ENCODE assay signal across 26 mouse cellular contexts in the genomic region with DNA sequence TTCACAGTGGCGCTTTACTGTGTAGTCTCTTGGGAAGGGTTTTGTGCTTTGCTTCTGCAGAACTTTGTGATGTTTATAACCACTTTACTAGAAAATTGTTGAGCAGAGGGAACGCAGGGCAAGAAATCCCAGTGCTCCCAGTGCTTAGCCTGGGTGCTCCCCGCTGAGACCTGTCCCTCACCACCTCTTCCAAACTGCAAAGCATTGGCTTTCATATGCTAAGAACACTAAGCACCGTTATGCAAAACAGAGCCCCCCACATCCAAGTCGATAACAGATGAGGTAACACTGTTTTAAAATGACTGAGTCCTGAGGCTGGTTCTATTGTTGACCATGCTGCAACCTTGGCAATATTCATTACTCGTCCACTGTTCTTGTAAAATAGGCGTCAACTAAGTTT. TPM values are rescaled to one million over a fixed set of nuclear protein-coding genes. Genes with fewer than 3 reads are reported as not detected.
DNase-seq lines count a peak whose midpoint lies in the region; ATAC-seq and TF ChIP-seq lines count a peak whose summit lies in the region.
"Had no signal": no experiment of that assay in that cellular context is flagged by ENCODE, and none has a peak within 500 bp of the region (broad histone marks: within the 10 kb centered on the region; RNA-seq: fewer than 3 reads in every experiment).

No protein-coding gene starts in this region.

- H3K9ac ChIP-seq in ES-Bruce4 (ENCODE audit: low read depth, poor library complexity, severe bottlenecking) = no peak overlapping the region
- H3K9ac ChIP-seq in liver, embryonic 12.5 days = no peak overlapping the region

- TF ChIP-seq POLR2A in ES-Bruce4 (IDR thresholded peaks at IDR 0.05; ENCODE audit: insufficient read depth, low read length) = no peak

- H3K9me3 ChIP-seq in ES-Bruce4 (replicated peaks; ENCODE audit: control insufficient read depth, insufficient read depth, low read length, poor library complexity, severe bottlenecking) = no peaks in the 10 kb centered on the region
- no peaks in the 10 kb centered on the region for H3K9me3 ChIP-seq in liver, embryonic 12.5 days (replicated peaks)
- H3K9me3 ChIP-seq: G1E had no signal

- DNase-seq in ES-CJ7 (ENCODE audit: low read depth, low spot score) (peak; percentile 70), R1 (ENCODE audit: low read depth, low spot score) (peak; percentile 65), ZHBTc4 (ENCODE audit: low read depth, low spot score) (peak; percentile 12)
- no peak for DNase-seq in yolk sac, embryonic 10.5 days (ENCODE audit: low spot score)
- no peak for DNase-seq in gastrocnemius, postnatal 25 days
- DNase-seq in adrenal gland, postnatal 10 days = no peak
- DNase-seq: adrenal gland, adult 2 months; adrenal gland, adult 8-10 months; adrenal gland, postnatal 14 days; adrenal gland, postnatal 25 days; adrenal gland, postnatal 36 days; B cell, adult 2 months; cerebellum, adult 11 months; cerebellum, adult 11-12 months; cerebellum, adult 18-20 months; cerebellum, adult 2 months; cerebellum, adult 8-10 months; cerebellum, adult 9-10 months; cerebellum, adult 9-11 months had no signal

- H3K27me3 ChIP-seq in ES-Bruce4 (ENCODE audit: control insufficient read depth, insufficient read depth, low read length, poor library complexity, severe bottlenecking) = no peaks in the 10 kb centered on the region
- no peaks in the 10 kb centered on the region for H3K27me3 ChIP-seq in liver, embryonic 12.5 days (replicated peaks)
- H3K27me3 ChIP-seq: CH12.LX, Patski had no signal

- no peak overlapping the region for H3K4me2 ChIP-seq in liver, embryonic 12.5 days

- no peak for ATAC-seq in liver, embryonic 12.5 days
- ATAC-seq: activated CD4-positive, CD25-positive, alpha-beta regulatory T cell, adult 4 months; CD4-positive, CD25-positive, alpha-beta regulatory T cell, adult 4 months; Patski had no signal

- peak; percentile 90 for TF ChIP-seq EP300 in ES-Bruce4 (IDR thresholded peaks at IDR 0.05; ENCODE audit: insufficient read depth, low read depth, low read length)

- no peak overlapping the region for H3K27ac ChIP-seq in ES-Bruce4 (ENCODE audit: insufficient read depth, low read length)
- no peak overlapping the region for H3K27ac ChIP-seq in liver, embryonic 12.5 days

- H3K4me1 ChIP-seq in ES-Bruce4 (ENCODE audit: control insufficient read depth, insufficient read depth, low read length) = peaks cover 13% of the 10 kb centered on the region
- peaks cover 24% of the 10 kb centered on the region for H3K4me1 ChIP-seq in liver, embryonic 12.5 days

- H3K36me3 ChIP-seq in ES-Bruce4 (ENCODE audit: control insufficient read depth, insufficient read depth, low read length, poor library complexity, severe bottlenecking) = no peaks in the 10 kb centered on the region
- H3K36me3 ChIP-seq in liver, embryonic 12.5 days = no peaks in the 10 kb centered on the region

- H3K4me3 ChIP-seq in ES-Bruce4 (ENCODE audit: low read depth, low read length) = no peak overlapping the region
- H3K4me3 ChIP-seq in liver, embryonic 12.5 days = no peak overlapping the region

- WGBS in liver, embryonic 12.5 days (ENCODE audit: insufficient replicate concordance) = 69% methylated on average over 7 of the region's 7 CpGs

- TF ChIP-seq CTCF in ES-Bruce4 (IDR thresholded peaks at IDR 0.05; ENCODE audit: low read depth, low read length) = no peak

RNA-seq across cellular contexts. Expression of a gene that starts 44.2 kb away (rescaled TPM):
- polyA plus RNA-seq in ES-Bruce4 (2011; ENCODE audit: insufficient read depth, insufficient read length, low read depth, missing spikeins) = 54.4 and 54.7 TPM in 2 replicates
- 1 to 10 TPM; 7.8 to 7.9 TPM for total RNA-seq in gastrocnemius, postnatal 25 days (2021)
- total RNA-seq in adrenal gland, postnatal 10 days (2021) = 10 to 100 TPM; 23.5 to 27.0 TPM
- polyA plus RNA-seq in liver, embryonic 12.5 days (2016; fragmentation: Nextera tagmentation; extraction: Ambion mirVana) = 25.0 and 25.9 TPM in 2 replicates

Comparison
In these comparisons a context has a peak if more than half of its experiments do, and no peak if none do; other contexts are left out.
1. DNase-seq: peak in ES-CJ7 (single experiment), R1 (single experiment) and ZHBTc4 (single experiment); none in yolk sac, embryonic 10.5 days (single experiment), gastrocnemius, postnatal 25 days (single experiment) and adrenal gland, postnatal 10 days (single experiment).